Mouse (Mus musculus) megakaryocyte, embryonic 14.5 days (primary cell): ENCODE data around the gene Sppl3. TPM values are rescaled to one million over a fixed set of nuclear protein-coding genes. Genes with fewer than 3 reads are reported as not detected.

Experiments used
- H3K27me3 ChIP-seq: replicated peaks from 2 replicates; pipeline ENCODE3; 2012; ENCODE audit warnings: inconsistent platforms
- H3K36me3 ChIP-seq: replicated peaks from 2 replicates; pipeline ENCODE3; 2012; ENCODE audit warnings: low read length, inconsistent platforms, mixed read lengths
- H3K4me1 ChIP-seq: 2 replicates; pipeline ENCODE4 v1.6.1; 2012; ENCODE audit warnings: inconsistent platforms
- H3K4me3 ChIP-seq: replicated peaks from 2 replicates; pipeline ENCODE3; 2012; ENCODE audit warnings: moderate library complexity, mild to moderate bottlenecking, inconsistent platforms
- H3K9me3 ChIP-seq: 2 replicates; pipeline ENCODE4 v1.6.1; 2012; ENCODE audit warnings: inconsistent platforms
- FLI1 ChIP-seq: IDR thresholded peaks from 2 replicates; pipeline ENCODE4 v1.6.1; 2012; ENCODE audit warnings: low read length, inconsistent platforms, mixed read lengths
- GATA1 ChIP-seq: IDR thresholded peaks from 3 replicates; pipeline ENCODE4 v1.6.1; 2012; ENCODE audit warnings: mixed read lengths, low read length, inconsistent platforms, borderline replicate concordance
- polyA plus RNA-seq: library from polyadenylated mRNA; stranded (reverse); fragments of >175 nt; gene quantifications from 2 replicates; pipeline ENCODE4 v1.2.3, GENCODE M21; 2012; ENCODE audit warnings: low replicate concordance; ENCODE audit not compliant: insufficient read depth

Gene Sppl3
- polyA plus RNA-seq, 1 experiment = 18.2 TPM

- no peaks in the 10 kb centered on the region for H3K27me3 ChIP-seq
- peak overlapping the region; percentile 6 for H3K4me3 ChIP-seq
- H3K9me3 ChIP-seq = no peaks in the 10 kb centered on the region
- H3K36me3 ChIP-seq = peaks cover 79% of the 10 kb centered on the region
- H3K4me1 ChIP-seq = peaks cover 33% of the 10 kb centered on the region
- TF ChIP-seq FLI1 (no peak), GATA1 (no peak)
Observed at GRCm38 (mm10) chr5:115126578-115127312, 115.8 kb downstream of the Sppl3 start.

- H3K4me3 ChIP-seq = peak overlapping the region; percentile 5
- TF ChIP-seq FLI1 (no peak; the same call in 1 of the 2 replicates), GATA1 (no peak)
- H3K9me3 ChIP-seq = no peaks in the 10 kb centered on the region
- H3K36me3 ChIP-seq = peaks cover 75% of the 10 kb centered on the region
- peaks cover 35% of the 10 kb centered on the region for H3K4me1 ChIP-seq
- no peaks in the 10 kb centered on the region for H3K27me3 ChIP-seq
Observed at GRCm38 (mm10) chr5:115127421-115128179, 116.7 kb downstream of the Sppl3 start.

GRCm38 (mm10) chr5:115129328-115129727 is 118.4 kb downstream of the Sppl3 start:
- Histone ChIP-seq H3K9me3 (no peaks in the 10 kb centered on the region), H3K4me3 (no peak overlapping the region), H3K36me3 (peaks cover 66% of the 10 kb centered on the region), H3K27me3 (no peaks in the 10 kb centered on the region), H3K4me1 (peaks cover 50% of the 10 kb centered on the region)
- TF ChIP-seq GATA1 (no peak), FLI1 (no peak)

GRCm38 (mm10) chr5:115132465-115132864 is 121.5 kb downstream of the Sppl3 start:
- peaks cover 35% of the 10 kb centered on the region for H3K36me3 ChIP-seq
- H3K4me3 ChIP-seq = no peak overlapping the region
- peaks cover 8% of the 10 kb centered on the region for H3K27me3 ChIP-seq
- TF ChIP-seq FLI1 (no peak), GATA1 (no peak)
- peaks cover 3% of the 10 kb centered on the region; the same call in 1 of the 2 replicates for H3K9me3 ChIP-seq
- H3K4me1 ChIP-seq = peaks cover 27% of the 10 kb centered on the region

- Histone ChIP-seq H3K9me3 (peaks cover 3% of the 10 kb centered on the region; the same call in 1 of the 2 replicates), H3K27me3 (peaks cover 12% of the 10 kb centered on the region), H3K4me1 (peaks cover 24% of the 10 kb centered on the region), H3K4me3 (peak overlapping the region; percentile 95), H3K36me3 (peaks cover 24% of the 10 kb centered on the region)
- TF ChIP-seq GATA1 = no peak
- no peak for TF ChIP-seq FLI1
Observed at GRCm38 (mm10) chr5:115133358-115134066, 122.6 kb downstream of the Sppl3 start.

- H3K36me3 ChIP-seq = peaks cover 17% of the 10 kb centered on the region
- H3K27me3 ChIP-seq = peaks cover 12% of the 10 kb centered on the region
- H3K9me3 ChIP-seq = peaks cover 3% of the 10 kb centered on the region; the same call in 1 of the 2 replicates
- peak within 1 kb of the TSS; percentile 95 for H3K4me3 ChIP-seq
- TF ChIP-seq FLI1 = no peak
- TF ChIP-seq GATA1 = no peak
- peaks cover 24% of the 10 kb centered on the region for H3K4me1 ChIP-seq
Observed at GRCm38 (mm10) chr5:115134234-115135165, 123.6 kb downstream of the Sppl3 start, which contains the start of gene Unc119b. Gene Unc119b, minus strand, starts transcription at chr5:115134975.

- H3K4me3 ChIP-seq = no peak overlapping the region
- peaks cover 26% of the 10 kb centered on the region for H3K36me3 ChIP-seq
- H3K9me3 ChIP-seq = peaks cover 3% of the 10 kb centered on the region; the same call in 1 of the 2 replicates
- no peak for TF ChIP-seq FLI1
- TF ChIP-seq GATA1 = no peak
- H3K4me1 ChIP-seq = peaks cover 19% of the 10 kb centered on the region
- H3K27me3 ChIP-seq = peaks cover 12% of the 10 kb centered on the region
Observed at GRCm38 (mm10) chr5:115139124-115139523, 128.2 kb downstream of the Sppl3 start.

GRCm38 (mm10) chr5:115140726-115141125 is 129.8 kb downstream of the Sppl3 start:
- Histone ChIP-seq H3K4me3 (no peak overlapping the region), H3K27me3 (peaks cover 12% of the 10 kb centered on the region), H3K9me3 (peaks cover 3% of the 10 kb centered on the region; the same call in 1 of the 2 replicates), H3K4me1 (peaks cover 18% of the 10 kb centered on the region), H3K36me3 (peaks cover 42% of the 10 kb centered on the region)
- no peak for TF ChIP-seq GATA1
- TF ChIP-seq FLI1 = no peak

- Histone ChIP-seq H3K27me3 (peaks cover 7% of the 10 kb centered on the region), H3K4me1 (peaks cover 24% of the 10 kb centered on the region), H3K4me3 (peak overlapping the region; percentile 23), H3K9me3 (no peaks in the 10 kb centered on the region), H3K36me3 (peaks cover 57% of the 10 kb centered on the region)
- no peak for TF ChIP-seq GATA1
- no peak for TF ChIP-seq FLI1
Observed at GRCm38 (mm10) chr5:115142166-115142697, 131.3 kb downstream of the Sppl3 start.
